Mouse (Mus musculus): ENCODE results near the gene Klk6.

GRCm38 (mm10) chr7:43774802-43775201, 49.5 kb upstream of the Klk6 start:
- TF ChIP-seq POLR2A (IDR thresholded peaks at IDR 0.05; ENCODE audit: low read depth, low read length) (no peak), CTCF (IDR thresholded peaks at IDR 0.05; ENCODE audit: extremely low read depth, insufficient read depth, insufficient read length, insufficient replicate concordance) (no peak)

Data from spleen, adult 2 months (tissue).